Mouse (Mus musculus): ENCODE results near the gene Tbc1d23. TPM values are rescaled to one million over a fixed set of nuclear protein-coding genes. Genes with fewer than 3 reads are reported as not detected.

The Tbc1d23 gene
- polyA plus RNA-seq, 1 experiment: 10.7 TPM

DNA sequence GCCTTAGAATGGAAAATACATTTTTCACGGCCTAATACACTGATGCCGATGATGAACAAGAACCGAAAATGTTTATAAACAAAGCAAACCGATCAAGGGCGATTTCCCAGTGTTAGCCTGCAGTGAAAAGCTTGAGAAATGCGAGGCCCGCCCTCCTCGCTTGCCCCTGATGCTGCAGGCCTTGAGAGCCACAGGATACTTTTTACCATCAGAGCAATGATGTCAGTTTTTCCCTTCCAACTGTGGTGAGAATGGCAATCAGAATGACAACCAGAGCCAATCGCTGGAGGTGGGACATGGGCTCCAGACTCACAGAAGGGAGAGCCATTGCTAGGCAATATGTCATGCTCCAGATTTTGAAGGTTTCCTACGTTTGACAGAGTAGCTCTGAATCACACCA is 28.8 kb upstream of the Tbc1d23 start:
- 92% methylated on average over 10 of the region's 10 CpGs for WGBS
- TF ChIP-seq CTCF (conservative IDR thresholded peaks at IDR 0.05; ENCODE audit: insufficient read depth, insufficient read length, low read depth, low read length) (no peak), POLR2A (IDR thresholded peaks at IDR 0.05; ENCODE audit: low read depth, low read length) (no peak)
- Histone ChIP-seq H3K27me3 (replicated peaks; ENCODE audit: control insufficient read depth, insufficient read depth, low read length) (no peaks in the 10 kb centered on the region), H3K4me3 (ENCODE audit: insufficient read depth, low read depth, low read length) (no peak overlapping the region), H3K4me1 (ENCODE audit: control insufficient read depth, insufficient read depth, low read length) (no peaks in the 10 kb centered on the region), H3K27ac (ENCODE audit: insufficient read depth, low read depth, low read length) (no peak overlapping the region), H3K36me3 (ENCODE audit: control insufficient read depth, insufficient read depth, low read length) (no peaks in the 10 kb centered on the region)
- no peak for DNase-seq

GRCm38 (mm10) chr16:57259356-57260083 is 28.2 kb upstream of the Tbc1d23 start:
- Histone ChIP-seq H3K4me1 (ENCODE audit: control insufficient read depth, insufficient read depth, low read length) (no peaks in the 10 kb centered on the region), H3K36me3 (ENCODE audit: control insufficient read depth, insufficient read depth, low read length) (no peaks in the 10 kb centered on the region), H3K4me3 (ENCODE audit: insufficient read depth, low read depth, low read length) (no peak overlapping the region), H3K27me3 (replicated peaks; ENCODE audit: control insufficient read depth, insufficient read depth, low read length) (no peaks in the 10 kb centered on the region), H3K27ac (ENCODE audit: insufficient read depth, low read depth, low read length) (no peak overlapping the region)
- 88% methylated on average over 13 of the region's 13 CpGs for WGBS
- no peak for TF ChIP-seq POLR2A (IDR thresholded peaks at IDR 0.05; ENCODE audit: low read depth, low read length)
- no peak for TF ChIP-seq CTCF (conservative IDR thresholded peaks at IDR 0.05; ENCODE audit: insufficient read depth, insufficient read length, low read depth, low read length)
- DNase-seq: no peak

DNA sequence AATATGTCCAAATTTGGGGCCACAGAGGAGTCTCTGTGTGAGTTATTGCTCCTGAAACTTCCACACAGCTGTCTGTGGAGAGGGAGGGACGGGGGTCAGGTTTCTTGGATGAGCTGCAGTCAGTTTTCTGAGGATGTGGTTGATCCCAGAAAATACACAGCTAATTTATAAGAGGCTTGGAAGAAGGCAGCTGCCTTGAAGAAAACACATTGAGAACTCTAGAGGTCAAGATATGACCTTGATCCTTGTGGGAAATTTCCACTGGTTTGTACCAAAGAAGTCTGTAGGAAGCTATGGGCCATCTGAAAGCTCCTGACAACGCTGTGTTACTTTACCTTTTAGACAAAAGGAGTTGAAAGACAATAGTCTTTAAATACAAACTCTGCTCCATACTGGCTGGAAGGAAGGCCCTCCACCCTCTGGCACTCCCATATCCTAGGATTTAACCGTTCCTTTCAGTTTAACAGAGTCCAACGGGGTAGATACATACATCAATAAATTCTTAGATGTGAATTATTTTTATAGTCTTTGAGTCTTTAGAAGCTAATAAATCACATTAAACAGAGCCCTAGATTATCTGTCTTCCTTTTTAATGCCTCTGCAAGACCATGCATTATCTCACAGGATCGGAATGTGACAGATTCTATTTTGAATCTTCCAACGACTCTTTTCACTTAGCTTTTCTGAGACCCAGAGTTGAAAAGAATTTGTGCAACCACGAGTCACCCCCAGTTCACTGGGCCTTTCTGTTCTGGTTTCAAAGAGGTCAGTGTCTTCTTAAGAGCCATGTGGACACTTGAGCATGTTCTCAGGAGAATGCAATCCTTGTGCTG is 20.5 kb upstream of the Tbc1d23 start:
- Histone ChIP-seq H3K27ac (ENCODE audit: insufficient read depth, low read depth, low read length) (peak overlapping the region; percentile 89), H3K4me3 (ENCODE audit: insufficient read depth, low read depth, low read length) (no peak overlapping the region), H3K4me1 (ENCODE audit: control insufficient read depth, insufficient read depth, low read length) (no peaks in the 10 kb centered on the region), H3K27me3 (replicated peaks; ENCODE audit: control insufficient read depth, insufficient read depth, low read length) (no peaks in the 10 kb centered on the region), H3K36me3 (ENCODE audit: control insufficient read depth, insufficient read depth, low read length) (no peaks in the 10 kb centered on the region)
- peak; percentile 73 for DNase-seq
- TF ChIP-seq CTCF (conservative IDR thresholded peaks at IDR 0.05; ENCODE audit: insufficient read depth, insufficient read length, low read depth, low read length) (no peak), POLR2A (IDR thresholded peaks at IDR 0.05; ENCODE audit: low read depth, low read length) (no peak)
- 34% methylated on average over 7 of the region's 7 CpGs for WGBS

- DNase-seq: no peak
- Histone ChIP-seq H3K27me3 (replicated peaks; ENCODE audit: control insufficient read depth, insufficient read depth, low read length) (no peaks in the 10 kb centered on the region), H3K27ac (ENCODE audit: insufficient read depth, low read depth, low read length) (peak overlapping the region; percentile 19; the same call in 1 of the 2 replicates), H3K36me3 (ENCODE audit: control insufficient read depth, insufficient read depth, low read length) (no peaks in the 10 kb centered on the region), H3K4me1 (ENCODE audit: control insufficient read depth, insufficient read depth, low read length) (no peaks in the 10 kb centered on the region), H3K4me3 (ENCODE audit: insufficient read depth, low read depth, low read length) (no peak overlapping the region)
- WGBS: 88% methylated on average over 4 of the region's 4 CpGs
- TF ChIP-seq CTCF (conservative IDR thresholded peaks at IDR 0.05; ENCODE audit: insufficient read depth, insufficient read length, low read depth, low read length) (no peak), POLR2A (IDR thresholded peaks at IDR 0.05; ENCODE audit: low read depth, low read length) (no peak)
Measured at GRCm38 (mm10) chr16:57250991-57251390, 19.7 kb upstream of the Tbc1d23 start.

- no peak for DNase-seq
- no peak overlapping the region for H3K27ac ChIP-seq (ENCODE audit: insufficient read depth, low read depth, low read length)
- 91% methylated on average over 4 of the region's 4 CpGs for WGBS
- no peaks in the 10 kb centered on the region for H3K4me1 ChIP-seq (ENCODE audit: control insufficient read depth, insufficient read depth, low read length)
- H3K36me3 ChIP-seq (ENCODE audit: control insufficient read depth, insufficient read depth, low read length): no peaks in the 10 kb centered on the region
- no peak overlapping the region for H3K4me3 ChIP-seq (ENCODE audit: insufficient read depth, low read depth, low read length)
- TF ChIP-seq POLR2A (IDR thresholded peaks at IDR 0.05; ENCODE audit: low read depth, low read length): no peak
- H3K27me3 ChIP-seq (replicated peaks; ENCODE audit: control insufficient read depth, insufficient read depth, low read length): no peaks in the 10 kb centered on the region
Measured at GRCm38 (mm10) chr16:57247464-57247863, 16.2 kb upstream of the Tbc1d23 start.

DNA sequence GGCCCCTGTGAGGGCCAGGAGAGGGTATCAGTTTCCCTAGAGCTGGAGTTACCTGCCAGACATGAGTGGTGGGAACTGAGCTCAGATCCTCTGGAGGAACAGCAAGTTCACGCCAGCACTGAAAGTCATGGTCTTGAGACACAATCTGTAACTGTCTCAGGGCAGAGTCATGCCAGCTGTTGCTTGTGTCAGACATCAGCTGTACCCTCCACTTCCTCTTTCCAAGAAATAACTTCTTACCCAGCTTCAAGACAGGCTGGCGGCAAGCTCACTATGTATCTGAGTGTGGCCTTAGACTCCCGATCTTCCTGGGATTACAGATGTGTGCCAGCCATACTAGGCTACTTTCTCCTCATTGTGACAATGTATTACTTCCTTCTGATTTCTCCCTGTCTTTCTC is 15.3 kb upstream of the Tbc1d23 start:
- TF ChIP-seq POLR2A (IDR thresholded peaks at IDR 0.05; ENCODE audit: low read depth, low read length) (no peak), CTCF (conservative IDR thresholded peaks at IDR 0.05; ENCODE audit: insufficient read depth, insufficient read length, low read depth, low read length) (no peak)
- Histone ChIP-seq H3K36me3 (ENCODE audit: control insufficient read depth, insufficient read depth, low read length) (no peaks in the 10 kb centered on the region), H3K4me3 (ENCODE audit: insufficient read depth, low read depth, low read length) (no peak overlapping the region), H3K4me1 (ENCODE audit: control insufficient read depth, insufficient read depth, low read length) (no peaks in the 10 kb centered on the region), H3K27ac (ENCODE audit: insufficient read depth, low read depth, low read length) (no peak overlapping the region), H3K27me3 (replicated peaks; ENCODE audit: control insufficient read depth, insufficient read depth, low read length) (no peaks in the 10 kb centered on the region)
- no peak for DNase-seq
- 87% methylated on average over 3 of the region's 3 CpGs for WGBS

- Histone ChIP-seq H3K27ac (ENCODE audit: insufficient read depth, low read depth, low read length) (no peak overlapping the region), H3K4me1 (ENCODE audit: control insufficient read depth, insufficient read depth, low read length) (no peaks in the 10 kb centered on the region), H3K36me3 (ENCODE audit: control insufficient read depth, insufficient read depth, low read length) (no peaks in the 10 kb centered on the region), H3K4me3 (ENCODE audit: insufficient read depth, low read depth, low read length) (no peak overlapping the region), H3K27me3 (replicated peaks; ENCODE audit: control insufficient read depth, insufficient read depth, low read length) (no peaks in the 10 kb centered on the region; the same call in 1 of the 2 replicates)
- DNase-seq: peak; percentile 80
- 7% methylated on average over 6 of the region's 6 CpGs for WGBS
- TF ChIP-seq CTCF (conservative IDR thresholded peaks at IDR 0.05; ENCODE audit: insufficient read depth, insufficient read length, low read depth, low read length) (peak; percentile 85), POLR2A (IDR thresholded peaks at IDR 0.05; ENCODE audit: low read depth, low read length) (no peak)
Measured at GRCm38 (mm10) chr16:57243858-57244248, 12.5 kb upstream of the Tbc1d23 start.

Data from kidney, adult 2 months (tissue).